Mouse (Mus musculus) small intestine, adult 2 months (tissue): ENCODE results near the gene Mrpl20.

Experiments used
- CTCF ChIP-seq: fragments of 200-500 bp; IDR thresholded peaks from 2 replicates; pipeline ENCODE4 v1.5.1; 2012; ENCODE audit warnings: low read depth, mild to moderate bottlenecking, control low read depth, inconsistent platforms, low read length, moderate library complexity, mixed read lengths; ENCODE audit not compliant: insufficient replicate concordance, insufficient read length; ENCODE audit errors: extremely low read depth
- POLR2A ChIP-seq: fragments of 200-500 bp; IDR thresholded peaks from 2 replicates; pipeline ENCODE4 v1.6.1; 2012; ENCODE audit warnings: low read depth, mild to moderate bottlenecking, control low read depth, inconsistent platforms, low read length, moderate library complexity

GRCm38 (mm10) chr4:155831205-155831766 lies 28.6 kb downstream of the Mrpl20 start, which contains the start of gene Aurkaip1:
- peak; percentile 76; the same call in 1 of the 2 replicates for TF ChIP-seq CTCF
- no peak; the same call in 1 of the 2 replicates for TF ChIP-seq POLR2A
